Comparison of ENCODE assay signal across 14 mouse cellular contexts in the genomic region with DNA sequence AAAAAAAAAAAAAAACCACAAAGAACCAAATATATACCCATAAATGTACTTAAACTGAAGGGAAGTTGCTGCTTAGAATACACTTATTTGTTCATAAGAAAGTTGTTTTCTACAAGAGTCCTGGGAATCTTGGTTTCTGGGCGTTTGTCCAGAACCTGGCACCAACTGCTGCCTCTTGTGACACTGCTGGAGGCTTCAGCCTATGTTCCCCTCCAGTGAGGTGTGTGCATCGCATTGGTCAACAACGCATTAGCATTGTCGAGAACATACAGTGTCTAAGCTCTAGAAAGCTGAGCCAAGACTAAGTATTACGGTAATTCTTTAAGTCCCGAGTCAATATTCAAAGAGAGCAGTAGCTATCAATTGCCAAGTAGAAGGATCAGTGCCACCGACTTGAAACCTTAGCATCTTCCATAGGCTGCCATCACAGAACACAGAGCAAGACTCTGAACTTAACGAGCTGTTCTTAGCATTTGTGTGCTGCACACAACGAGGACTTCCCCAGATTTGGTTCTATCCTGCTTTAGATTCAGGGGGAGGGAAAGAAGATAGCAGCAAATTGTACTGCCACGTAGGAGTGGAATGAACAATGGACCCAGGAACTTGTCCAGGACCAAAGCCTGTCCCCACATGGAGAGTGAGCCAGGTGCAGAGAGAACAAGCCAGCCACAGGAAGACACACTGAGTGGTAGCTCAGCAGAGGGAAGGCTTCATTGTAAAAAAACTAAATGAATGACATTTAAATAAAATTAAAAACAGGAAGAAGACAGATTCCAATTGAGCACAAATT.
A peak's percentile ranks its signal among the peaks of the same experiment; 100 is the strongest.
DNase-seq lines count a peak whose midpoint lies in the region; ATAC-seq and TF ChIP-seq lines count a peak whose summit lies in the region.
"Had no signal": no experiment of that assay in that cellular context is flagged by ENCODE, and none has a peak within 500 bp of the region (broad histone marks: within the 10 kb centered on the region; RNA-seq: fewer than 3 reads in every experiment).

No protein-coding gene starts in this region.

- no peak for TF ChIP-seq CTCF in midbrain, postnatal 0 days (IDR thresholded peaks at IDR 0.05)

- no peak overlapping the region for H3K4me2 ChIP-seq in midbrain, postnatal 0 days (ENCODE audit: low read depth, low read length, poor library complexity, severe bottlenecking)
- H3K4me2 ChIP-seq in midbrain, embryonic 13.5 days (replicated peaks): no peak overlapping the region
- H3K4me2 ChIP-seq: intestine, embryonic 15.5 days; limb, embryonic 13.5 days had no signal

- WGBS in midbrain, postnatal 0 days: 71% methylated on average over 10 of the region's 10 CpGs
- WGBS in midbrain, embryonic 13.5 days: 83% methylated on average over 10 of the region's 10 CpGs

- intact Hi-C loops in gastrocnemius, postnatal 14 days (cut with DNase I; ENCODE audit: low total_unique reads): no loop called here

- DNase-seq in adrenal gland, postnatal 14 days: peak; percentile 59
- no peak for DNase-seq in adrenal gland, adult 18-20 months (ENCODE audit: low spot score in 2 of 2)
- peak; percentile 37 to 46 for DNase-seq in heart, adult 18-20 months
- no peak for DNase-seq in heart, adult 9 months (ENCODE audit: low spot score in 2 of 2)
- DNase-seq in midbrain, postnatal 0 days (ENCODE audit: low spot score): peak; percentile 11
- peak; percentile 12 for DNase-seq in fibroblast of lung, adult 2 months (ENCODE audit: low read depth)
- DNase-seq in gastrocnemius, postnatal 14 days: no peak
- DNase-seq: kidney, postnatal 14 days; lung, adult 18-20 months had no signal

- H3K4me3 ChIP-seq in midbrain, postnatal 0 days (ENCODE audit: low read depth, low read length): no peak overlapping the region
- no peak overlapping the region for H3K4me3 ChIP-seq in midbrain, embryonic 13.5 days (replicated peaks)
- H3K4me3 ChIP-seq: hindbrain, embryonic 10.5 days; intestine, embryonic 15.5 days; limb, embryonic 13.5 days had no signal

- ATAC-seq in midbrain, postnatal 0 days (ENCODE audit: low FRiP score): no peak
- ATAC-seq in midbrain, embryonic 13.5 days: no peak
- ATAC-seq: intestine, embryonic 15.5 days; Patski had no signal

- 0 out of 2 replicates have a peak, but pooled peaks cover 4% of the 10 kb centered on the region for H3K36me3 ChIP-seq in midbrain, postnatal 0 days (ENCODE audit: insufficient read depth, low read length)
- peaks cover 10% of the 10 kb centered on the region; the same call in 1 of the 2 replicates for H3K36me3 ChIP-seq in midbrain, embryonic 13.5 days
- H3K36me3 ChIP-seq: intestine, embryonic 15.5 days had no signal

- H3K9ac ChIP-seq in midbrain, postnatal 0 days (replicated peaks; ENCODE audit: low read length, poor library complexity, severe bottlenecking): no peak overlapping the region
- no peak overlapping the region for H3K9ac ChIP-seq in midbrain, embryonic 13.5 days (replicated peaks)
- H3K9ac ChIP-seq: intestine, embryonic 15.5 days; limb, embryonic 13.5 days had no signal

- no peaks in the 10 kb centered on the region for H3K4me1 ChIP-seq in midbrain, postnatal 0 days (ENCODE audit: insufficient read depth, low read length)
- no peaks in the 10 kb centered on the region for H3K4me1 ChIP-seq in midbrain, embryonic 13.5 days (replicated peaks)
- H3K4me1 ChIP-seq: hindbrain, embryonic 10.5 days; intestine, embryonic 15.5 days; limb, embryonic 13.5 days had no signal

- H3K27ac ChIP-seq in midbrain, postnatal 0 days (ENCODE audit: low read depth, low read length): 0 out of 2 replicates have a peak overlapping the region, but pooled peaks have one; percentile 0
- no peak overlapping the region for H3K27ac ChIP-seq in midbrain, embryonic 13.5 days
- H3K27ac ChIP-seq: hindbrain, embryonic 10.5 days; intestine, embryonic 15.5 days; limb, embryonic 13.5 days had no signal

- no peaks in the 10 kb centered on the region for H3K9me3 ChIP-seq in midbrain, postnatal 0 days (ENCODE audit: low read length)
- no peaks in the 10 kb centered on the region for H3K9me3 ChIP-seq in midbrain, embryonic 13.5 days
- H3K9me3 ChIP-seq: hindbrain, embryonic 10.5 days; intestine, embryonic 15.5 days; limb, embryonic 13.5 days had no signal

- no peaks in the 10 kb centered on the region for H3K27me3 ChIP-seq in midbrain, postnatal 0 days (ENCODE audit: insufficient read depth, low read length)
- H3K27me3 ChIP-seq in midbrain, embryonic 13.5 days: no peaks in the 10 kb centered on the region
- H3K27me3 ChIP-seq: intestine, embryonic 15.5 days; limb, embryonic 13.5 days; Patski had no signal

Comparison
In these comparisons a context has a peak if more than half of its experiments do, and no peak if none do; other contexts are left out.
1. DNase-seq: peak in adrenal gland, postnatal 14 days (single experiment), heart, adult 18-20 months (2 of 2), midbrain, postnatal 0 days (single experiment) and fibroblast of lung, adult 2 months (single experiment); none in adrenal gland, adult 18-20 months (0 of 2), heart, adult 9 months (0 of 2) and gastrocnemius, postnatal 14 days (single experiment).